Mouse (Mus musculus) lung, embryonic 14.5 days (tissue): ENCODE data around the gene Msx3. TPM values are rescaled to one million over a fixed set of nuclear protein-coding genes. Genes with fewer than 3 reads are reported as not detected.

ENCODE experiments used
- ATAC-seq: fragments of 200-750 bp; cut with Nextera tagmentation; 2 replicates; pipeline ENCODE4 v1.8.0; 2017; ENCODE audit warnings: mild to moderate bottlenecking, moderate TSS enrichment, moderate library complexity; ENCODE audit not compliant: insufficient read depth
- DNase-seq: peaks from one replicate; pipeline ENCODE4 v3.0.0-alpha.2; 2015
- H3K27ac ChIP-seq: fragments of 300-500 bp; sonication (generic); 2 replicates; pipeline ENCODE4 v1.5.1; 2014; ENCODE audit warnings: low read depth, mild to moderate bottlenecking, moderate library complexity
- H3K27me3 ChIP-seq: fragments of 300-500 bp; sonication (generic); 2 replicates; pipeline ENCODE4 v1.6.1; 2014; ENCODE audit warnings: low read length, control low read depth; ENCODE audit not compliant: insufficient read depth
- H3K36me3 ChIP-seq: fragments of 300-500 bp; sonication (generic); 2 replicates; pipeline ENCODE4 v1.6.1; 2014; ENCODE audit warnings: control low read depth; ENCODE audit not compliant: insufficient read depth
- H3K4me1 ChIP-seq: fragments of 300-500 bp; sonication (generic); 2 replicates; pipeline ENCODE4 v1.6.1; 2014; ENCODE audit warnings: antibody characterized with exemption, control low read depth; ENCODE audit not compliant: insufficient read depth
- H3K4me2 ChIP-seq: fragments of 300-500 bp; sonication (generic); 2 replicates; pipeline ENCODE4 v1.6.1; 2014; ENCODE audit warnings: mild to moderate bottlenecking
- H3K4me3 ChIP-seq: fragments of 300-500 bp; sonication (generic); 2 replicates; pipeline ENCODE4 v1.5.1; 2014; ENCODE audit warnings: low read depth, low read length
- H3K9ac ChIP-seq: fragments of 300-500 bp; sonication (generic); 2 replicates; pipeline ENCODE4 v1.6.1; 2014
- H3K9me3 ChIP-seq: fragments of 300-500 bp; sonication (generic); 2 replicates; pipeline ENCODE4 v1.6.1; 2016; ENCODE audit warnings: low read depth, low read length, control low read depth
- CTCF ChIP-seq: IDR thresholded peaks from 2 replicates; pipeline ENCODE4 v1.5.1; 2016; ENCODE audit warnings: antibody characterized with exemption, low read depth
- WGBS: fragments of 180-500 bp; shearing (Covaris S2); extraction: QIAGEN DNeasy Blood & Tissue Kit; methylation state at CpG from one replicate; pipeline ENCODE4 v1.1.7; 2014; 5-methylcytosine and 5-hydroxymethylcytosine counted together
- polyA plus RNA-seq: library from polyadenylated mRNA; unstranded; fragments of >200 nt; fragmentation: Nextera tagmentation; extraction: Ambion mirVana; gene quantifications from 2 replicates; pipeline ENCODE4 v1.2.1, GENCODE M21; 2014

Gene Msx3
- polyA plus RNA-seq, 1 experiment from 2014 or later: not detected

GRCm38 (mm10) chr7:140082242-140082678 is 33.4 kb upstream of the Msx3 start, which contains the start of gene Caly:
Gene Caly (minus strand): TSS chr7:140082548.
- Histone ChIP-seq H3K9ac (no peak within 1 kb of the TSS), H3K27me3 (peaks cover 26% of the 10 kb centered on the region), H3K4me1 (no peaks in the 10 kb centered on the region), H3K36me3 (no peaks in the 10 kb centered on the region), H3K27ac (no peak within 1 kb of the TSS), H3K9me3 (no peaks in the 10 kb centered on the region), H3K4me2 (no peak within 1 kb of the TSS), H3K4me3 (no peak within 1 kb of the TSS)
- peak; percentile 69 for TF ChIP-seq CTCF
- peak; percentile 59 for DNase-seq
- ATAC-seq: peak; percentile 29; the same call in 1 of the 2 replicates
- 5% methylated on average over 18 of the region's 18 CpGs for WGBS

DNA sequence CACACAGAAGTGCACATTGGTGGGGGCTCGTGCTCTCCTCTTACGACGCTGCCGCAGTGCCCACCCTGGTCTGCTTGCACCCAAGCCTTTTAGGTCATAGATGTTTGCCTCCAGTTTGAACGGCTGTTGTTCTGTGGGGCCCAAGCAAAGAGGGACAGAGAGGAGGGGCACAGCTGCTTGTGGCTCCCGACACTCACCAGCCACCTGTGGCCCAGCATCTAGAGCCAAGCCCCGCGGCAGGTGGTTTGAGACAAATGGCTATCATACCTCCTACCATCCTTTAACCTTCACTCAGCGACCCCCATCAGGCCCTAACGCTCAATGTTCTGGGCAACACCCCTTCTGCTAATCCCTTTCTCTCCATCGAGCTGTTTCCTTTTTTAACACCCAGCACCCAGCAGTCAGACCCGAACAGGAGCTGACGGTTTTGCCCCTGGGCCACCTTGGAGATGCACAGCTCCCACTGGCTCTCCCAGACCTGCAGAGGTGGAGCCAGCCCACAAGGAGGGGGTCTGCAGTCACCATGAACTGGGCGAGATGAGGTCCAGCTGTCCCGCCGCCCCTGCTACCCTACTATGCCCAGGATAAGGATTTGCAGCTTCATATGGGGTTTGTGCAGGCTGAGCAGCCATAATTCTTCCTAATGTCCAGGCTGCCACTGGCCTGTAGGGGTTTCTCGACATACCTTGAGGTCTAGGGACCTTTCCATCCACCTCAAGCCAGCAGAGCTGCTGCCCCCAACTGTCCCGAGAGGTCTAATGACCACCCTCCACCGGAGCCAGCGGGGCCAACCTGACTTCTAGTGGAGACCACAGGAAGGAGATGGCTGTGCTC is 32.7 kb upstream of the Msx3 start:
- H3K27me3 ChIP-seq: peaks cover 26% of the 10 kb centered on the region
- no peaks in the 10 kb centered on the region for H3K36me3 ChIP-seq
- H3K4me3 ChIP-seq: no peak overlapping the region
- H3K27ac ChIP-seq: no peak overlapping the region
- no peaks in the 10 kb centered on the region for H3K9me3 ChIP-seq
- TF ChIP-seq CTCF: no peak
- no peaks in the 10 kb centered on the region for H3K4me1 ChIP-seq
- ATAC-seq (peak; percentile 10; the same call in 1 of the 2 replicates), DNase-seq (no peak)
- H3K9ac ChIP-seq: no peak overlapping the region
- 16% methylated on average over 20 of the region's 20 CpGs for WGBS
- no peak overlapping the region for H3K4me2 ChIP-seq

- peak overlapping the region; percentile 24 for H3K4me3 ChIP-seq
- 0 out of 2 replicates have a peak, but pooled peaks have one; percentile 18 for TF ChIP-seq CTCF
- no peak overlapping the region for H3K9ac ChIP-seq
- 3% methylated on average over 24 of the region's 24 CpGs for WGBS
- no peaks in the 10 kb centered on the region for H3K4me1 ChIP-seq
- no peaks in the 10 kb centered on the region for H3K9me3 ChIP-seq
- no peaks in the 10 kb centered on the region for H3K36me3 ChIP-seq
- ATAC-seq (peak; percentile 86), DNase-seq (peak; percentile 91)
- H3K27me3 ChIP-seq: peaks cover 26% of the 10 kb centered on the region
- no peak overlapping the region for H3K27ac ChIP-seq
- H3K4me2 ChIP-seq: peak overlapping the region; percentile 54
Observed at GRCm38 (mm10) chr7:140080503-140081156, 31.7 kb upstream of the Msx3 start.

DNA sequence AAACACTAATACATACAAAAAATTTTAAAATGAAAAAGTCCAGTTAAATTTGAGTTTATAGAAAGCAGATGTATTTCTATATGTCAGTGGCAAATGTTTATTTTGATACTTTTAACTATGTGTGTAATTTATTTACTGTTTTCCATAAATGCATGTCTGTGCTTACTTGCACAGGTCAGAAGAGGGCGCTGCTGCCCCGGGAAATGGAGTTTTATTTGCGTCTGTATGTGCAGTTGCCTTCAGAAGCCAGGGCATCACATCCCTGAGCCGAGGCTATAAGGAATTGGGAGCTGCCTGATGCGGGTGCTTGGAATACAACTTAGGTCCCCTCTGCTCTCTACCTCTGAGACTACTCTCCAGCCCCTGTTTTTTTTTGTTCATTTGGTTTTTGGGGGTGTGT is 29.8 kb upstream of the Msx3 start:
- TF ChIP-seq CTCF: peak; percentile 77
- H3K4me2 ChIP-seq: no peak overlapping the region
- H3K4me1 ChIP-seq: no peaks in the 10 kb centered on the region
- WGBS: 8% methylated on average over 5 of the region's 5 CpGs
- DNase-seq: peak; percentile 86
- peaks cover 26% of the 10 kb centered on the region for H3K27me3 ChIP-seq
- H3K9me3 ChIP-seq: no peaks in the 10 kb centered on the region
- H3K9ac ChIP-seq: no peak overlapping the region
- no peaks in the 10 kb centered on the region for H3K36me3 ChIP-seq
- 0 out of 2 replicates have a peak, but pooled peaks have one; percentile 1 for ATAC-seq
- H3K4me3 ChIP-seq: no peak overlapping the region
- H3K27ac ChIP-seq: no peak overlapping the region

DNA sequence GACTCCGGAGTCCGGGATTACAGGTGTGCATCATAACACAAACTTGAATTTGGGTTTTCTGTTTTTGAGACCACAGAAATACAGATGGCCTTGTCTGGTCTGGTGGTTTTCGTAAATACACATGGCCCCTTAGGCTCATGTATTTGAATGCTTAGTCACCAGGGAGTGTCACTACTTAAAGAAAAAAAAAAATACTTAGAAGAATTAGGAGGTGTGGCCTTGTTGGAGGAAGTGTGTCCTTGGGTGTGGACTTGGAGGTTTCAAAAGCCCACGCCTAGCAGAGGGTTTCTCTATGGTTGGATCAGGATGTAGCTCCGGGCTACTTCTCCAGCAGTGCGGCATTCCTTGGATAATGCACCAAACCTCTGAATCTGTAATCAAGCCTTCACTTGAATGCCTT is 28.8 kb upstream of the Msx3 start:
- DNase-seq (no peak), ATAC-seq (no peak)
- H3K4me1 ChIP-seq: no peaks in the 10 kb centered on the region
- H3K27me3 ChIP-seq: peaks cover 26% of the 10 kb centered on the region
- no peak overlapping the region for H3K9ac ChIP-seq
- H3K4me3 ChIP-seq: no peak overlapping the region
- H3K27ac ChIP-seq: no peak overlapping the region
- H3K9me3 ChIP-seq: no peaks in the 10 kb centered on the region
- no peak overlapping the region for H3K4me2 ChIP-seq
- 74% methylated on average over 6 of the region's 6 CpGs for WGBS
- H3K36me3 ChIP-seq: no peaks in the 10 kb centered on the region
- TF ChIP-seq CTCF: no peak

DNA sequence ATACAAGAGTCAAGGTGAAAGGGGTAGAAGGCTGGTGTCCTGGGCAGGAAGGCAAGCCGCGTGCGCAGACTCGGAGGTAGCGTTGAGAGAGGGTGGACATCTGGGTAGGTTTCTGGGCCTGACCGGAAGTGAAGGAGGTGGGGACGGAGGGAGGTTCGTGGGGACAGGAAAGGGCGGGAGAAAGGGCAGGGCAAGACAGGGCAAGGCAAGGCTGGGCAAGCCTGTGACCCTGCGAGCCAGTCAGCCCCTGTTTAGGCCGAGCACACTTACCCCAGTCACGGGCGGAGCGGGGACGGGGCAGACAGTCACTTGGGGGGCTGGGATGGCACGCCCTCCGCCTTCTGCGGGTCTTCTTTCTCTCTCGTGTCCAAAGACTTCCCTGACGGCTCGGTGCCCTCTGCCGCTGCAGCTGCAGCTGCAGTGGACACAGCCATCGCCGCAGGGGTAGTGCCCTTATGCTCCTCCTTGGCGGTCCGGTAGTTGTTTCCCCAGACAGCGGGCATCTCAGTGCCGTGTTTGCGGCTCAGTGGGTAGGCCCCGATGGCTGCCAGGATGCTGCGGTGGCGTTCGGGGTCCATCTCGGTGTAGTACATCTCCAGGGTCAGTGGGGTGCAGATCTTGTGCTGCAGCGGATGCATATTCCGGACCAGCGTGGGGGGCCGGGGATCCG is 21.3 kb upstream of the Msx3 start:
- Histone ChIP-seq H3K27me3 (no peaks in the 10 kb centered on the region), H3K27ac (no peak overlapping the region), H3K36me3 (no peaks in the 10 kb centered on the region), H3K9me3 (no peaks in the 10 kb centered on the region), H3K9ac (peak overlapping the region; percentile 32; the same call in 1 of the 2 replicates), H3K4me2 (peak overlapping the region; percentile 57), H3K4me3 (peak overlapping the region; percentile 27), H3K4me1 (no peaks in the 10 kb centered on the region)
- DNase-seq (no peak), ATAC-seq (peak; percentile 38; the same call in 1 of the 2 replicates)
- TF ChIP-seq CTCF: no peak
- WGBS: 34% methylated on average over 39 of the region's 39 CpGs
